Mouse (Mus musculus): ENCODE results near the gene Thap7.

Gene Thap7

DNA sequence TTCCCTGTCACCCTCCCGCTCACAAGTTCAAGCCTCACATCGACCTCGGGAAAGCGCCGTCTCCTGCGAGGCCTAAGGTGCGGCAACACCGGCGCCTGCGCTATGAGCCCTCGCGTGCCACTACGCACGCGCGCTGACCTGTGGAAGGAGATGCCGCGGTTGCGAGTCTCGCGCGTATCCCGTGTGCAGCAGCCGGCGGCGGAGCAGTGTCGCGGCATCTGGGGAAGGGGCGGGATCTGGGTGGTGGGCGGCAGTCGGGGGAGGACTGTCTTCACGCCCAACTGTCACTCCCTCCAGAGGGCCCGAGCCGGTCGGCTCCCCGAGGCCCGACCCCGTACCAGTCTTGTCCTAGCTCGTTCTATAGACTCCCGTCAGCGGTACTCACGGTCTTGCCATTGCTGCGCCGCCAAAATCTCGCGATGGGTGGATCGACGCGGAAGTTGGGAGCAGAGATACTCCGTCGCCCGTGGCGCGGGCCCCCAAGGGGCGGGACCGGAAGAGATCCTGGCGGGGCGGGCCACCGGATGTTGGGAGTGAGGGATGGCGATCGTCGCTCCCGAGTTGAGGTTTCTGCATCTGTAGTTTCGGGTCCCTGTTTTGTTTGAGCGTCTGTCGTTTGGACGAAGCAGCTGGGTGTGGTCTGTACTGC, at the start of gene Thap7:
Gene Thap7 (minus strand): TSS at position 497 of the 649 bp plus-strand sequence.
- TF ChIP-seq GATA4 (IDR thresholded peaks at IDR 0.05; ENCODE audit: insufficient replicate concordance, low read length), result peak; percentile 76; the same call in 1 of the 2 replicates

DNA sequence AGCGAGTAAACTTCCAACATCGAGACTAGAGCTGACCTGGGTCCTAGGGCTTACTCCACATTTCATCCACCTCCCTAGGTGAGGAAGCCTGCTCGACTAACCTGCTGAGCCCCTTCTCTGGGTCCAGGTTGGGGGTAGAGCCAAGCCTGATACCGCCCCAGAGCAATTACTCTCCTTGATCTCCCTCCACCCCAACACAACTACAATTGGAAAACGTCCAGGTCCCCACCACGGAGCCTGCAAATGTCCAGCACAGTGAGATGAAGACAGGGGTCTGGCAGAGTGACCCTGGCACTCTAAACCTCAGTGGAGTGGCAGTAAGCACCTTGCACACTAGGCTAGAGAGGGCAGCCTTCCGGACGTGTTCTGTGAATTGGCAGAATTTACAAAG, 45.9 kb upstream of the Thap7 start:
- no peak for TF ChIP-seq GATA4 (IDR thresholded peaks at IDR 0.05; ENCODE audit: insufficient replicate concordance, low read length)

DNA sequence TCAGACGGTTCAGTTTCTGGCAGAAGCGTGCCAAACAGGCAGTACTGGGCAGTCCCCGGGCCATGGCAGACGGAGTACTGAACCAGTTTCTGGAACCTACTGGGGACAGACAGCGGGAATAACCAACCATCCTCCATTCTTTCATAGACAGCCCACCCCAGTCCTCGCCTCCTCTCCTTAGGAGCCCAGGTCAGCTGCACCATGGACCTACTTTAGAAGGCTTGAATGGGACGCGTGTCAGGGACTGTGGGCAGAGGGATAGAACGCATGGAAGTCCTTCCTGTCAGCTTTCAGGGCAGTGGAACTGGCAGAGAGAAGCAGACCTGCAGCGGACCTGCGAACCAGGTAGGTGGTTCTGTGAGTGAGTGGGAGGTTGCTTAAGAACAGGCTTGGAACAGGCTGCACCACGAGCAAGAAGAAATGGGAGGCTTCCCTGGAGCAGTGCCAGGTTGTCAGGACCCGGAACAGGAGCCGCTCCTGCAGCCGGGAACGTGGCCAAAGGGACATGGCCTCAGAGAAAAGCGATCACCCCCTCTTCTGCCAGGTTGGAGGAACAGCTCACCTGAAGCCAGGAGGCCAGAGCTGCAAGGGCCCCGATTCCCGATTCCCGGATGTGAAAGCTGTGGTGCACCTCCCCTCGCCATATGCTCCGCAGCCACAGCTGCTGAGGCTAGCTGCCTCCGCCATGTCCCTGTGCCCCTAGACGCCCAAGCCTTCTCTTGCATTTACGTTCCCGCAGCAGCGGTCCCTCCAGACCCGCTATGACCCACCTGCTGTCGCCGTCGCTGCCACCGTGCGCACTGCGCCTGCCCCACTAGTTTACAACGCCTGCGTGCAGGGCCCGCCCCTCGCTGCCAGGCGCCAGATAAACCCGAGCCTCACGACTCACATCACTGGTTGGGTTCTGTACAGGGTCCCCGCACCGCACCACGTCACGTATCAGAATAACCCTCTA, 45.2 kb upstream of the Thap7 start:
- TF ChIP-seq GATA4 (IDR thresholded peaks at IDR 0.05; ENCODE audit: insufficient replicate concordance, low read length), result no peak

DNA sequence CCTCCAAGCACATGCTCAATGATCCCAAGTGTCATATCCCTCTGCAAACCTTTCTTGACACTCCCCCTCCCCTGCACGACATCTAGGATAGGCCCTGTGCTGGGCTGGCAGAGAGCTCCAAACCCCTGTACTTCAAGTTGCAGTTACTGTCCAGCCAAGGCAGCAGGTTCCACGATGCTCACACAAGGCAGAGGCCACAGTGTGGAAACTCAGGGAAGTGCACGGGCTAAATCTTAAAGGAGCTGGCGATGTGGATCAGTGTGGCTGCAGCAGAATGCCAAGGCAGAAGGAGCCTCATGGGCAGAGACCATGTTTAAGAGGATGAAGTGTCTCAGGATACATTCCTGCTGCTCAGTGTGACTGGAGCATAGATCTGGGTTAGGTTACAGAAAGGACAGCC, 35.2 kb upstream of the Thap7 start:
- no peak for TF ChIP-seq GATA4 (IDR thresholded peaks at IDR 0.05; ENCODE audit: insufficient replicate concordance, low read length)

DNA sequence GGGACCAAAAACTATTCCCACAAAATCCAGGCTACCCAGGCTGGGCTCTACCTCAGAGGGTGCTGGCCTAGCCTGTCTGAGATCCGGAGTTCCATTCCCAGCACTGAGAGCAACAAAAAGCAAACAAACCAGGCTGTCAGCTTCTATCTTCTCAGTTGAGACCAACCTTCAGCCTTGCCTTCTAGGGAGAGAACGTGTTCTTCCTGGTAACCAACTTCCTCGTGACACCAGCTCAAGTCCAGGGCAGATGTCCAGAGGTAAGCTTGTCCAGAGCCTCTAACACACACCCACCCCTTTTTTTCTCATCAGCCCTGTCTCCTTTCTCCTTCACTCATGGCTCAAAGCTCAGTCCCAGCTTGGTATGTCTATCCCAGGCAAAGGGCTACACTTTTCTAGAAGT, 33.8 kb upstream of the Thap7 start:
- TF ChIP-seq GATA4 (IDR thresholded peaks at IDR 0.05; ENCODE audit: insufficient replicate concordance, low read length), result no peak

DNA sequence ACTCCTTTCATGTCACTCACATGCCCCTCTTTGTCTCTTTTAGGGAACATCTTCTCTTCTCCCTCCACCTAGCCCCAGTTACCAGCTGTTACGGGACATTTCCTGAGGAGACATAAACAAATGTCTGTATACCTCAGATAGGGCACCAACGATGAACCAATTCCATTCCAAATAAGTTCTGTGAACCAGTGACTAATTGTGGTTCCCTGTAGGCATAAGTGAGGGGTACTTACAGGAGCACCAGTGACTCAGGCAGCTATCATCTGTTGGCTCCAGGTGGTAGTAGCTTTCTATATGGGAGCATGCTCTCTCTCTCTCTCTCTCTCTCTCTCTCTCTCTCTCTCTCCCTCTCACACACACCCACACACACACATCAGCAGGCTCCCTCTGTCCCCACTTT, 33.3 kb upstream of the Thap7 start:
- TF ChIP-seq GATA4 (IDR thresholded peaks at IDR 0.05; ENCODE audit: insufficient replicate concordance, low read length), result no peak

DNA sequence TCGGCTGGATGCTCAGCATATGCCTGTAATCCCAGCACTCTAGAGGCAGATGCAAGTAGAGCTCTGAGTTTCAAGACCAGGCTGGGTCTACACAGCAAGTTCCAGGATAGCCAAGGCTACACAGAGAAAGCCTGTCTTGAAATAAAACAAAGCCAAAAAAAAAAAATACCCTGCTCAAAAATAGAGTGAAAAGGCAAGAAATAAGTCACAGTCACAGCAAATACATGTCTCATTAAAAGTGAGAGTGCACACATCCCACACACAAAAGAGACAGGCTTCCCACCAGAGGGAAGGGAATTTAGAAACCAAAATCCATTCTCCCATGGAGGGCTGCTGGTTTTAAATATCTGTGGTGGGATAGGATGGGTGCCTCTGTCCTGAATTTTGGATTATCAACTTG, 32.6 kb upstream of the Thap7 start:
- TF ChIP-seq GATA4 (IDR thresholded peaks at IDR 0.05; ENCODE audit: insufficient replicate concordance, low read length), result no peak

DNA sequence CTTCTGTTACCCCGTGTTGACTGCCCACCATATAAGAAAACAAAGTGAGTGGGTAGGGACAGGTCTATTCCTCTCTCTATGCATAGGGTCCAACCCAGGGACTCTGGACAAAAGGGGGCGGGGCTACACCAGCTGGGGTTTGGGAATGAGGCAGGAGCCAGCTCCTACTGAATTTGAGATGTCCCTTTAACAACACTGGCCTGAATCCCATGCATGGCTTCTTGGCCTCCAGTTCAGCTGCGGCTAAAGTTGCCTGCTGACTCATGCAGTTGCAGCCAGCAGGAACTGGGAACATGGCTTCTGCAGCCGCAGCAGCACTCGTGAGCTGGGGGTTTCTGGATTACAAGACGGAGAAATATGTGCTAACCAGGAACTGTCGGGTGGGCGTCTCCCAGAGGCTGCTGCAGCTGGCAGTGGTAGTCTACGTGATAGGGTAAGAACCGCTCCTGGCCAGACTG, 30.8 kb upstream of the Thap7 start, which contains the start of gene P2rx6:
Gene P2rx6 (plus strand): TSS at position 135 of the 458 bp plus-strand sequence.
- TF ChIP-seq GATA4 (IDR thresholded peaks at IDR 0.05; ENCODE audit: insufficient replicate concordance, low read length), result no peak

DNA sequence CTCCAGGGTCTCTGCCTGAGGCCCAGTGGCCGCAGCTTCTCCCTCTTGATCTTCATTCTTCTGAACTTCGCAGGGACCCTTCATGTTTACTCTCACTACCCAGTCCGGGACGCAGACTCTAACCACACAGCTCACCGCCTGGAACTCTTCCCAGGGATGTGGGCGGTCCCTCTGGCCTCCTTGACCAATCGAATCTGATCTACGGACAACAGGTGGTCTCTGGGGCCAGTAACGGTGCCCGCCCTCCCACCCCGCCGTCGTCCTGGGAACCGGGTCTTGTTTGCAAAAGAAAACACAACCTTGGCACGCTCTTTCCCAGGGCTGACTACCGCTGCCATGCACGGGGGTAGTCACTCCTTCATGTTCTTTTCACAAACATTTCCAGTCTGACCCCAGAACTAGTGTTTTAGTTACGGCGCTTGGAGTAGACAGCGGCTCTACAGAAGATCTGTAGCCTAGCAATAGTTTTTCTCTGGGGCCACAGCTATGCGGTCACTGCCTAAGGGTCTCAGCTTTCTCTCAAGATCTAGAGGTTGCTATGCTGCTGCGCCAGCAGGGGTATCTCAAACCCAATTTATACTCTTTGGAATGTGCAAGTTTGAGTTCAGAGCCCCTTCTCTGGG, 30.3 kb upstream of the Thap7 start, which contains the start of gene Lrrc74b:
Gene Lrrc74b (minus strand): TSS at position 120 of the 623 bp plus-strand sequence.
- TF ChIP-seq GATA4 (IDR thresholded peaks at IDR 0.05; ENCODE audit: insufficient replicate concordance, low read length), result no peak

DNA sequence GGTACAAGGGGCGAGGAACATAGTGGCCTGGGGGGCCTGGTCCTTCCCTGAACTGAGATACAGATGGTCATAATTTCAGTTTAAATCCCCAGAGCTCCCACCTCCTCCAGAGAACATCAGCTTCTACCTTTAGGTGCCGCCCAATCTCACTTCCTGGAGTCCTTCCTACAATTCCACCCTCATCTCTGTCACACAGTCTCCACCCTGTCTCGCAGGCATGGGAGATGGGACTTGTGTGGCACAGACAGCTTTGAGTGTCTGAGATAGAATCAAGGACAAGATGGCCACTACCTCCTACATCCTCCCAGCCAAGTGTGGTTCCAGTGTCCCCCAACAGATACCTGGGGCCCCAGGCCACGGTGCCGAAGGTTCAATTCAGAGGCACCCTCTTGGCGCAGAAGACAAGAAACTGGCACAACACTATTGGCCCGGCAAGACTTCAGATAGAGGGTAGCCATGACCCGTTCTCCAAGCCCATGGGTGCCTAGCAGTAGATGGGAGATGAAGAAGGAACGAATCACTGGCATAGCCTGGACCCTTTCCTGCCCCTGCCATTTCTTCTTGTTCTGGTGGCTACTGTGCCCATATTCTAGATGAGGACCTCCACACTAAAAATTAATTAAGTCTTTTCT, 28.6 kb upstream of the Thap7 start:
- no peak for TF ChIP-seq GATA4 (IDR thresholded peaks at IDR 0.05; ENCODE audit: insufficient replicate concordance, low read length)

DNA sequence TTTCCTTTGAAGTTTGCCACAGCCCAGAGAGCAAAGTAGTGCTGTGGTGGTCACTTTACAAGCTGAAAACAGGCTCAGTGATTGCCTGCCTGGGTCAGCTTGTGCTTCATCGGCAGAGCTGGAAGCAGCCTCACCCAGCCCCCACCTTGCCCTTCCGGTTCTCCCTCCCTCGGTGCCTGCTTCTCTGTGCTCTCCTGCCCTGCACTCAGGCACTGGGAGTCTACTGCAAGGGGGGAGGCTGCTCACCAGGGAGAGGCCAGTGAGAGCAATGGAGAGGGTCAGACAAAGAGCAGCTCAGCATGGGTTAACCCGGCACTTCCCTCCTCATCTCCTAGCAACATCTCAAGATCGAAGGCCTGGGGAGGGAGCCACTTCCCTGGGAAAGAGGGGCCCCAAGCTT, 27.9 kb upstream of the Thap7 start:
- TF ChIP-seq GATA4 (IDR thresholded peaks at IDR 0.05; ENCODE audit: insufficient replicate concordance, low read length), result no peak

DNA sequence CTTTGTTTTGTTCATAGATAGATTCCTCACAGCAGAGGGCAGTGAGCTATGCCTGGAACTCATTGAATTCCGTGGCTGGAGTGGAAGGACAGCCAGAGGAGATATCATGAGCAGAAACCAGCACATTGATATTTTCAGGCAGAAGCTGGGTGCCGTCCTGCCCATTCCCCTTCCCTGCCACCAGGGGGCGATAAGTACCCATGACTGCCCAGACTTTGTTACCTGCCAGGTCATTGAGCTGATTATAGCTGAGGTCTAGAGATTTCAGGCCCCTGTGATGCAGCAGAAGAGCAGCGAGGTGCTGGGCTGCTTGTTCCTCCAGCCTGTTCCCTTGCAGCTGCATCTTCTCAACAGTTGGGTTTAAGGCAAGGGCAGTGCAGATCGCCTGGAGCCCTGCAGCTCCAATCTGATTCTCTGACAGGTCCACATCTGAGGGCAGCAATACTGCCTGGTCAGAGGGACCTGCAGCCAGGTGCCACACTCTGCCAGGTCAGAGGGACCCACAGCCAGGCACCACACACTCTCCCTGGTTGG, 27.1 kb upstream of the Thap7 start:
- TF ChIP-seq GATA4 (IDR thresholded peaks at IDR 0.05; ENCODE audit: insufficient replicate concordance, low read length), result no peak

DNA sequence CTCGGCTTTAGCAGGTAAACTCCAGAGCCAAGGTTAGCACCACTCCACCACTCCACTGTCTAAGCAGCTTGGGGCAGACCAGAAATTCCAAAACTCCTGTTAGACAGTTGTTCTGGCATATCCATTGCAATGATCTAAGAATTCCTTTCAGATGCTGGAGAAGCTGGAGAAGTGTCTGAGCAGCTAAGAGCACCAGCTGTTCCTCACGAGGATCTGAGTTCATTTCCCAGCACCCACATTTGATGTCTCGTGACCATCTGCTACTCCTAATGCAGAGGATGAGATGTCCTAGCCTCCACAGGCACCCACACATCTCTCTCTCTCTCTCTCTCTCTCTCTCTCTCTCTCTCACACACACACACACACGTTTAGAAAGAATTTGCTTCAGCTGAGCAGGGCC, 26.0 kb upstream of the Thap7 start:
- TF ChIP-seq GATA4 (IDR thresholded peaks at IDR 0.05; ENCODE audit: insufficient replicate concordance, low read length), result no peak

DNA sequence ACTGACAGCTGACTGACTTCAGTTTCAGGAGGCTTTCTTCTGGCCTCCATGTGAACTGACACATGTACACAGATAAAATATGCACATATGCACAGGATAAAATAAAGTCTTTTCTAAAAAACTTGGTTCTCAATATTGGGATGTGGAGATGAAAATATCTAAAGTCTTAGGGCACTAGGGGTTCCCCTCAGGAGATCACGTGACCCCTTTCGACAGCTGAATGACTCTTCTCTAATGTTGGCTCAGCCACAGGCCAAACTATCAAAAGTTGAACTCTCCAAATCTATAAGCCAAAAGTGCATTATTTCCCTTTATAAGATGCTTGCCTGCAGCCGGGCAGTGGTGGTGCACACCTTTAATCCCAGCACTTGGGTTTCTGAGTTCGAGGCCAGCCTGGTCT, 25.2 kb upstream of the Thap7 start:
- no peak for TF ChIP-seq GATA4 (IDR thresholded peaks at IDR 0.05; ENCODE audit: insufficient replicate concordance, low read length)
